Mouse (Mus musculus): ENCODE results near the gene Rara.

Gene Rara

DNA sequence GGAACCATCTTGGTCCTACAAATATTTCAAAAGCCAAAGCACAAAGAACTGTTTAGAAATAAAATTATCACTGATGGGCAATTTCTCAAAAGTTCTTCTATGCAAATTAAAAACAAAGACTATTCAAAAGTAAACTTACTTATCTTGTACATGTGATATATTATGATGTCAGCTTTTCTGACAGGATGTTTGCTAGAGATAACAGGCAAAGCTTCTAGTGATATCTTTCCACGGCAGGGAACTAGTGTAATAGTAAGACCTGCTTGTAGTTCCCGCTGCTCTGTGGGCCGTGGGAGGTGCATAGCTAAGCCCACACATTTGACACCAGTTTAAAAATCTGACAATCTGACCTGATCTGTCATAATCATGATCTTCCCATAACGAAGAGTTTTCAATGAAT, 82.5 kb downstream of the Rara start:
- in situ Hi-C loops (cut with MboI; ENCODE audit: low pct_unique_long_range_greater_than_20kb in 1 of 2, low sequenced_read_pairs in 2 of 2, unreplicated experiment in 1 of 2), result loop anchor here (5.0 to 25.0 kb wide), 5 partner anchors 93 to 1848 kb away; partner anchors contain the start of gene Tbkbp1 (in 1 of the 2)

DNA sequence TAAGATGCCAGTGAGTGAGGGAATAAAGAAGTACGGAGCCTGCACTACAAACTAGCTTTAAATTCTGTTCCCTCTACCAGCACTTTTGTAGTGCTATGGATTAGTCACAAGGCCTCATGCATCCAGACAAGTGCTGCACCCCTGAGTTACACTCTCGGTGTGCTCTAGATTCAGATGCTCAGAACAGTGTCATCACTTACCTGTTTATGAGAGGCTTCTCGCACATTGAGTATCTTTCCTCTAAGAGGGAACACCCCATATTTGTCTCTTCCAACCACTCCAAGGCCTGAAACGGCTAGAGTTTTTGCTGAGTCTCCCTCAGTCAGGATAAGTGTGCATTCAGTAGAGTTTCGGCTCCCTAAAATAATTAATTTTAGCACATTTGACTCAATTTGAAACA, 83.1 kb downstream of the Rara start:
- in situ Hi-C loops (cut with MboI; ENCODE audit: low pct_unique_long_range_greater_than_20kb in 1 of 2, low sequenced_read_pairs in 2 of 2, unreplicated experiment in 1 of 2), result loop anchor here (5.0 to 25.0 kb wide), 5 partner anchors 93 to 1848 kb away; partner anchors contain the start of gene Tbkbp1 (in 1 of the 2)

DNA sequence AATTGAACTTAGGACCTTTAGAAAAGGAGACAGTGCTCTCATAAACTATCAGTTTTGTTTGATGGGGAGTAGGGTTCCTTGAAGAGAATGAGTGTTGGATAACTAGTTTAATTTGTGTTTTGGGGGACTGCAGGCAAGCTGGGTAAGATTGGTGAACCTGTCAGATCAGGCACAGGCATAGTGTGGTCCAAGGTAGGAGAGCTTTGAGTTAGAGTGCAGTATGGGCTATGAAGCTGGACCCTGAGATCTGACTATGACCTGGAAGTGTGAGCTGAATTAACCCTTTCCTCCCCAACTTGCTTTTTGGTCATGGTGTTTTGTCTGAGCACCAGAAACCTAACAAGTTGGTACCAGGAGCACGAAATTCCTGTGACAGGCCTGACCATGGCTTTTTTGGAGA, 86.2 kb downstream of the Rara start:
- in situ Hi-C loops (cut with MboI; ENCODE audit: low pct_unique_long_range_greater_than_20kb in 1 of 2, low sequenced_read_pairs in 2 of 2, unreplicated experiment in 1 of 2), result loop anchor here (5.0 to 25.0 kb wide), 5 partner anchors 97 to 1852 kb away; partner anchors contain the start of gene Tbkbp1 (in 1 of the 2)

DNA sequence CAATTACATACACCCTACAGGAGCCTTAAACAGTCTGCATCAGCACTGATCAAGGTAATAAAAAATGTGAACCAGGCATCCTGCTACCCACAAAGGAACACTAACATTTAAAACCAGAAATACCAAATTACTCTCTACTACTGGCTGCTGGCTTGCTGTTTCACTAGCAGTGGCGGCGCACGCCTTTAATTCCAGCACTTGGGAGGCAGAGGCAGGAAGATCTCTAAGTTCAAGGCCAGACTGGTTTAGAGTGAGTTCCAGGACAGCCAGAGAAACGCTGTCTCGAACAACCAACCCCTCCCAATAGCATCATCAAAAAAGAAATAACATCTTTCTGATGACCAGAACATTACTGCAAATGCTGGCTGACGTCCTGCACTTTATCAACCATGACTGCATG, 92.2 kb downstream of the Rara start:
- in situ Hi-C loops (cut with MboI; ENCODE audit: low pct_unique_long_range_greater_than_20kb in 1 of 2, low sequenced_read_pairs in 2 of 2, unreplicated experiment in 1 of 2), result loop anchor here (10.0 to 25.0 kb wide), 4 partner anchors 783 to 1858 kb away; partner anchors contain the start of gene Tbkbp1 (in 1 of the 2)

DNA sequence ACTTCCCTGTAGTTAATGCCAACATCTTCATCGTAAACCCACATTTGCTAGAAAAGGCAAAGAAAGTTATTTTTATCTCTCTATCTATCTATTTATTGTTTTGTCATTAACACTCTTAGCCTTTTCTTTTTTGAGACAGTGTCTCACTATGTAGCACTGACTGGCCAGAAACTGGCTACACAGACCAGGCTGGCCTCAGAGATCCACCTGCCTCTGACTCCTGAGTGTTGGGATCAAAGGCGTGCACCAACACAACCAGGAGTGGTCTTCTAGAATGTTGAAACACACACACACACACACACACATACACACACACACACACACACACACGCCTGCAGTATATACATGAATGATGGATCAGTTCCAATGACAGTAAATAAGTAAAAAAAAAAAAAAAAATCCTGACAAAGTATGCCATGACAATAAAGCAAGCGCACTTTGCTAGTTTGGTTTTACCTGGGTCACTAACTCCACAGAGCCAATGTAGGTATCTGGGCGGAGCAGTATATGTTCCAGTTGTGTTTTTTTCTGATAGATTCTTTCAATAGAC, 94.8 kb downstream of the Rara start:
- in situ Hi-C loops (cut with MboI; ENCODE audit: low pct_unique_long_range_greater_than_20kb in 1 of 2, low sequenced_read_pairs in 2 of 2, unreplicated experiment in 1 of 2), result loop anchor here (25.0 kb wide), 3 partner anchors 785 to 1860 kb away; partner anchors contain the start of gene Tbkbp1 (in 1 of the 2)

DNA sequence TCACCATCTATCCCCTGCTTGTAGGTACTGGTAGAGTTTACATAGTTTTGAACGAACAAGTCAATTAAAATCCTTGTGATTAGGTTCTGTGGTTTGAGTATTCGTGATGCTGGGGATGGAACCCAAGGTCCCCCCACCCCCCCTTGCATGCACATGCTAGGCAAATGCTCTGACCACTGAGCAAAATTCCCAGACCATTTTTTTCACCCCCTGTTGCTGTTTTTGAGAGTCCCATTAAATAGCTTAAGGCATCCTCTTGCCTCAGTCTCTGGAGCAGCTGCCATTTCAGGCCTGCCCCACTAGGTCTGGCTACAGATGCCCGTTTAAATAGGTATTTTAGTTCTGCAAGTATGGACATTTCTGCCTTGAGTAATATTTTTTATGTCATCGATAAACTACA, 95.5 kb downstream of the Rara start:
- in situ Hi-C loops (cut with MboI; ENCODE audit: low pct_unique_long_range_greater_than_20kb in 1 of 2, low sequenced_read_pairs in 2 of 2, unreplicated experiment in 1 of 2), result loop anchor here (25.0 kb wide), 3 partner anchors 786 to 1861 kb away; partner anchors contain the start of gene Tbkbp1 (in 1 of the 2)

DNA sequence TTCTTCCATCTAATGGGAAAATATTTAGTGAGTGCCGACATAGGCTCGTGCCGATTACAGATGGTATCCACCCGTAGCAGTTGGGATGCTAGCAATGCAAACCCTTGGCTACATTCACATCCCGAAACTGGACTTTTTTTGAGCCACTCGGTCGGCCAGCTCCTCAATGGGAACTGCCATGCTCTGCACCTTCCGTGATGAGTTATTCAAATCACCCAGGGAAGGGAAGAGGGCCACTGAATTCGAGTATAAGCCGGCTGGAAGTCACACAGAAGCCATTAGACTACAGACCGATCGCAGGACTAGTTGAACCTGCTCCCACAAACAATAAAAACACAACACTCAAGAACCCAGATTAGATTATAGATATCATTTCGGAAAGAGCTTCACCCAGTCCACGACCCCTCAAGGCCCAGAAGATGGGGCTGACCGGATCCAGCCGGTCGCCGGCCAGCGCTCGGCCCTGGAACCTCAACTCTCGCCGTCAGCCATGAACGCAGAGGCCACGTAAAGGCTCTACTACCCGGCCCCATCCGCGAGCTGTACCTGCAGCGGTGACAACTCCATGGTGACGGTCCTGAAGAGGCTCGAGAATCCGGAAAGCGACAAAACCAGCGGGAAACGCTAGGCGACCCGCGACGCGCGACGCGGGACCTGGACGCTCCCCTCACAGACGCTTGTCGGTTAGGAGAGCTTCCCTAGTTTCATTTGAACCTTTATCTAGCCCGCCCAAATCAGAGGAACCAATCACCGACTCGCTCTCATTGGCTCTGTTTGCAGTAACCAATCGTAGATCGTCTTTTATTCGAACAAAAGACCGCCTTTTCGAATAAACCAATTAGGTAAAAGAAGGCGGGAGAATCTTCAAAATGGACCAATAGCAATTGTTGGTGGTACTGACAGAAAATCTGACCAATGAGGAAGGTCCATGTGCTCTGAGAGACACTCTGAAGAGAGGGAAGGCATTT, 96.2 kb downstream of the Rara start, which contains the start of gene Top2a:
TSS of gene Top2a (minus strand) at position 690 of the 968 bp plus-strand sequence.
- in situ Hi-C loops (cut with MboI; ENCODE audit: low pct_unique_long_range_greater_than_20kb in 1 of 2, low sequenced_read_pairs in 2 of 2, unreplicated experiment in 1 of 2), result loop anchor here (25.0 kb wide), 3 partner anchors 786 to 1861 kb away; partner anchors contain the start of gene Tbkbp1 (in 1 of the 2)

Data from mouse embryonic stem cell (cell line).